Mouse (Mus musculus) cerebellum, postnatal 4 days (tissue): ENCODE data around the gene Asna1.
A peak's percentile ranks its signal among the peaks of the same experiment; 100 is the strongest.

Experiments
- DNase-seq, 2 experiments: peaks; one replicate each; pipeline ENCODE4 v3.0.0; 2022; ENCODE audit warnings: low spot score in 2 of 2, mixed read lengths in 1 of 2

Asna1 gene

DNA sequence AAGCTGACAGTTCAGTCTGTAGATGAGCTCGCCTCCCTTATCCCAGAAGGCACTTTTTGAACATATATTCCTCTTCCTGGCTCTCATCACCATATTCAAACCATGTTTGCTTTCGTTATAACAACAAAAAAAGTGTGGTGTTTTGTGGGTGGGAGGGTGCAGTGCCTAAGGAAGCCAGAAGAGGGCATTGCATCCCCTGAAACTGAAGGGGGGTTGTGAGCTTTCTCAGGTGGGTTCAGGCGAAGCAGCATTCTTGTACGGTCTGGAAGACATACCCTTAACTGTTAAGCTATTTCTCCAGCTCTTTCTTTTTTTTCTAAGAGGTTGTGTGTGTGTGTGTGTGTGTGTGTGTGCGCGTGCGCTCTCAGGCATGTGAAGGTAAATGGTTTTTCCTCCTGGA lies 49.6 kb downstream of the Asna1 start:
- DNase-seq: peak in 1 of 2 experiments; percentile 68

DNA sequence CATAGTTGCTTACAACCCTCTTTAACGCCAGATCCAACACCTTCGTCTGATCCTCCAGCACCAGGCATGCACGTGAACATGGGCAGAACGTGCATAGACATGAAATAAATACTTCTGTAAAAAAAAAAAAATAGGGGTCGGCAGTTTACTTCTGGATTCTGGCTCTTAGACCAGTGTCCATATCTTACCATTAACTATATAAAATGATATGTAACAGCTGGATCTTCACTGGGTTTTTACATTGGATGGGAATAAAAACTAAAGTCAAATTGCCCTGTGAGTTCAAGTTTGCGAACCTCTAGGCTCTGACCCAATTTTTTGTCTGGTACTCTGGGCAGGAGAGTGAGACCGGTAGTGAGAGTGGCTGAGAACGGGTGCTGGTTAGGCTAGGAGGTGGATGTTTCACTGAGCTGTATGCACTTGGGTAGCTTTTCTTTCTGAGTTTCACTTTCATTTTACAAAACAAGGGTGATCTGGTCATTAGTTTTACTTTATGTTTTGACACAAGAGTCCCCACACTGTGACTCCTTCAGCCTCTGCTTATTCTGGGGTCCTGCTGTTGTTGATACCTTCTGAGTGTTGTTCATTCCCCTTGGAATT lies 50.4 kb downstream of the Asna1 start:
- no peak for DNase-seq

DNA sequence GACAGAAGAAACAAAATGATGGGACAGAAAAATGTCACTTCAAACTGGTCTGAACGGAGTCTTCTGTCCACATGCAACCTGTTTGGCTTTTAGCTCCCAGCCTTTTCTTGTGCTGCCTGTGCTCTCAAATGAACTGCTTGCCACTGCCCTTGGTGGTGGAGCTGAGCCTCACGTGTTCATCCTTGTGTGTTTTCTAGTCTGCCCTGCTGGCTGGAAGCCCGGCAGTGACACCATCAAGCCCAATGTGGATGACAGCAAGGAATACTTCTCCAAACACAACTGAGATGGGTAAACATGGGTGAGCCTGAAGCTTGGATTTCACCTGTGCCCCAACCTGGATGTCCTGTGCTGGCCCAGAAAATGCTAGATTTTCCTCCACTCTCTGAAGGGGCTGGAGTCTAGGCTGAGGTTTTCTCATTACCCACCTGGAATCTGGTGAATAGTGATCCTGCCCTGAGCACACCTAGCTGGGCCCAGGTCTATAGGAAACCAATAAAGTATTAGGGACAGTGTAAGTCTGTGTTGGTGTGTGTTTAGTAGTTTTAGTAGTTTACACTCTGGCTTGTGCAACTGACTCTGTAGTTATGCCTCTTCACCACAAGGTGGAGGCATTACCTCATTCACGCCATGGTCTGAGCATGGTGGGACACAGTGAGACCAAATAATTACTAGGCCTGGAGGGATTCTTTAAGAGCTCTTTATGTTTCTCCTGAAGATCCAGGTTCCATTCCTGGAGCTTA lies 51.1 kb downstream of the Asna1 start:
- DNase-seq: peak in 1 of 2 experiments; percentile 28

DNA sequence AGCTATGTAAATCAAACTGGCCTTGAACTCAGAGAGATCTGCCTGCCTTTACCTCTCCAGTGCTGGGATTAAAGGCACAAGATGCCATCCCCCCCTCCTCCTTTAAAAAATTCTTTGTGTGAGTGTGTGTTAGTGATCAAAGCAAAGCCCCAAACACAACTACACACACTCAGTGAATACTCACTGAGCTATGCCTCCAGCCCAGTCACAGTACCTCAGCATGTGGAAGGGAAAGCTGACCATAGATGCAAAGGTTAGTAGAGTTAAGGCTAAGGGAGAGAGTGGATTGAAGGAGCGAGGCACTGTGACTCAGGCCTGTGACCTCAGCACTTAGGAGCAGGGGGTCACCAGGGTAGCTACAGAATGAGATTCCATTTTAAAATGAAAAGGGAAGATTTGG lies 52.0 kb downstream of the Asna1 start:
- no peak for DNase-seq

DNA sequence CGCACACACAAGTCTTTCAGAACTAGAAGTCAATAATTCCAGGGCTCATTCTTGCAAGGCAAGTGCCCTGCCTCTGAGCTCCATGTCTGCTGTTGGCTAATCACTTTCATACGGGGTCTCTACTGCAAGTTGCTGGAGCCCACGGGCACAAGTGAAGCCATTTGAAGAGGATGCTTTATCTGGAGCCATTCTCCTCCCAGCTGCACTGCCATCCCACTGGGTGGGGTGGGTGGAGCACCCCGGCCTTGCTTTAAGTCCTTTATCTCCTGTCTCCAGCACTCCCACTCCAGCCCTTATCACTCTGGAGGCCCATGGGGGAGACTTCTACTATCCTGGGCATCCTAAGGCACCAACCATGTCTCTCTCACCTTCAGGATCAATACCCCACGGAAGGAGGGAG lies 54.2 kb downstream of the Asna1 start:
- DNase-seq: no peak

DNA sequence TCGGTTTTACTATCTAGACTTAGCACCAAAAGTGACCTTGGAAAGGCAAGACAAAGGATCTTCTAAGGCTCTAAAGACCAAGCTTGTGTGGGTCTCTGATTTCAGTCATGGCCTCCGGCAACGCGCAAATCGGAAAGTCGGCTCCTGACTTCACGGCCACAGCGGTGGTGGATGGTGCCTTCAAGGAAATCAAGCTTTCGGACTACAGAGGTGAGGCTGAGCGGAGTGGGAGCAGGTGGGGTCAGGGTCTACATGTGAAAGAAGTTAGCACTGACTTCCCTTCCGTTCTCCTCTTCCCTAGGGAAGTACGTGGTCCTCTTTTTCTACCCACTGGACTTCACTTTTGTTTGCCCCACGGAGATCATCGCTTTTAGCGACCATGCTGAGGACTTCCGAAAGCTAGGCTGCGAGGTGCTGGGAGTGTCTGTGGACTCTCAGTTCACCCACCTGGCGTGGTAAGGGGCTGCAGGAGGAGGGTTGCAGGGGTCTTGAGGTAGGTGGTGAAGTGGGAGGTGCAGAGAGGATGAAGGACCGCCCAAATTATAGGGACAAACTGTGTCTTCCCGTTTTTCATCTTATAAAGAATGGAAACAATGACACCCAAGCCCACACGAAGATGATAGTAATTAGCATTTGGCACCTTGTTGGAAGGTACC lies 54.8 kb downstream of the Asna1 start:
- DNase-seq: no peak

DNA sequence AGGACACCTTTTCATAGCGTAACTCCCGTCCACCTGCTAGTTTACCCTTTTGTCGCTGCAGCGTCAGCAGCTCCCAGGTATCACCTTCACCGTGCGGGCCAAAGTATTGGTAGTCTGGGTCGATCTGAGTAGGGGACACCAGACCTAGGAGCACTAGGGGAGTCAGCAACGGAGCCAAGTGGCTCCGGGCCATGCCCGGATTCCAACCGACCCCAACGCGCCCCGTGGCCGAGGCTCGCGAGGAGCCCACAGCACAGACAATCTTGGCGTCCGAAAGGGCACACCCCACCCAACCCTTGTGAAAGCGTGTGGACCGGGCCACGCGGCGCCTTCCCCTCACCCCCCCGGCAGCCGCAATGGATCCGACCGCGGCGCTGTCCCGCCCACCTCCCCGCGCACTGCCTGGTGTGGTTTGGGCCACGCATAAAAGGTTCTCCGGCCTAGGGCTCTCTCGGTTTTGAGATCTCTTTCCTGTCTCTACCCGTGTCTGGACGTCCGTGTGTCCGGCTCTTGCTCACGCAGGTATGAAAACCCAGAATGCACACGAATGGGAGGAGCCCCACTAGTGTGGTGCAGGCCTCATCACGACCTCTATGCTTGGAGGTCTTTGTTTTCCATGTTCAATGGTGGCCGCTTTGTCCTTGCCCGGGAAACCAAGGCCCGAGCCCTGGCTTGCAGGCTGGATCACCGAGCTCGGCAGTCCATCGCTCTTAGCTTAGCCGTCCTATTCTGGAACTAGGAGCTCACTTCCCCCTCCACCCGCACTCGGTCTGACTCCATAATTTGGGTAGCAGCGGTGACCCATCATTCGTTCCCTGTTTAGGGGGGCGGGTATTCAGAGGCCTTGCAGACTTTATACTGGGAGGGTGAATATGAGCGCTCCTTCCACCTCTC lies 55.6 kb downstream of the Asna1 start, which contains the start of the genes Gm49661, Prdx2 and Rnaseh2a:
TSS of gene Gm49661 (minus strand) at position 193 of the 894 bp plus-strand sequence.
TSS of gene Prdx2 (plus strand) at position 347 of the 894 bp plus-strand sequence.
TSS of gene Rnaseh2a (minus strand) at position 527 of the 894 bp plus-strand sequence.
- DNase-seq: peak in 1 of 2 experiments; percentile 78

DNA sequence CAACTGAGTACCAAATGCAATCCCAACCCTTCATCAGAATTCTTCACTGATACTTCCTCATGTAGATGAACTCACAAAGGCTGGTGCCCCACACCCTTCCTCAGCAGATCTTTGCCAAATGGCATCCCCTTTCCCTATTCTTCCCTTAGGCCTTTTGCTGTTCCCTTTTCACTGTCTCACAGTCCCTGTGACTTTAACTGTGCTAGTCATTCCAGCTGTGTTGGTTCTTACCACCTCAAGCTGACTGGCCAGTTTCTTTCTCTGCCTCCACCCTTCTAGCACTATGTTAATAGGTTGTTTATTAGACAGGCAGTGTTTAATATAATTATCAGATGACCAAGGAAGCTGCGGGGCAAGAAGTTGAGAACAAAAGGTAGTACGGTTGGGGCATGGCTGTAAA lies 56.4 kb downstream of the Asna1 start:
- DNase-seq: no peak
